Mouse (Mus musculus): ENCODE data around the gene D5Ertd577e. TPM values are rescaled to one million over a fixed set of nuclear protein-coding genes. Genes with fewer than 3 reads are reported as not detected.
"Not testable (repeated sequence)": the region's sequence is repeated elsewhere in the genome, so short reads cannot be mapped to it uniquely, and the experiment has no call there.

D5Ertd577e gene
- not detected in 2 replicates for polyA plus RNA-seq (2016; fragmentation: Nextera tagmentation; extraction: Ambion mirVana)

- H3K36me3 ChIP-seq; H3K9ac ChIP-seq (replicated peaks); H3K4me2 ChIP-seq (replicated peaks); H3K4me3 ChIP-seq; H3K27me3 ChIP-seq; ATAC-seq (ENCODE audit: low FRiP score, low read depth); H3K9me3 ChIP-seq; H3K27ac ChIP-seq (replicated peaks); H3K4me1 ChIP-seq: not testable (repeated sequence)
- 30% methylated on average over 1 of the region's 1 CpGs for WGBS
Observed at GRCm38 (mm10) chr5:95456506-95456905, at the start of gene D5Ertd577e. D5Ertd577e (plus strand) TSS chr5:95456806.

- not testable (repeated sequence) for H3K4me1 ChIP-seq; H3K36me3 ChIP-seq; ATAC-seq (ENCODE audit: low FRiP score, low read depth); H3K4me3 ChIP-seq; H3K27ac ChIP-seq (replicated peaks); H3K4me2 ChIP-seq (replicated peaks); H3K9ac ChIP-seq (replicated peaks); H3K27me3 ChIP-seq
- 0 out of 2 replicates have a peak, but pooled peaks cover 14% of the 10 kb centered on the region for H3K9me3 ChIP-seq
Observed at GRCm38 (mm10) chr5:95510458-95510857, 53.9 kb downstream of the D5Ertd577e start, which contains the start of gene Gm3286. Gm3286 (plus strand) TSS chr5:95510758.

Other genes starting within 250 kb of the D5Ertd577e start
- not detected in 2 replicates for gene Gm10424, start 184.0 kb upstream of the D5Ertd577e start, polyA plus RNA-seq (2016; fragmentation: Nextera tagmentation; extraction: Ambion mirVana)
- not detected in 2 replicates for gene Gm3259, start 150.9 kb upstream of the D5Ertd577e start, polyA plus RNA-seq (2016; fragmentation: Nextera tagmentation; extraction: Ambion mirVana)
- not detected in 2 replicates for gene Gm3286, start 54.0 kb downstream of the D5Ertd577e start, polyA plus RNA-seq (2016; fragmentation: Nextera tagmentation; extraction: Ambion mirVana)
- not detected in 2 replicates for gene Gm7971, start 138.1 kb downstream of the D5Ertd577e start, polyA plus RNA-seq (2016; fragmentation: Nextera tagmentation; extraction: Ambion mirVana)